26 mouse cellular contexts compared by ENCODE assay signal in the genomic region with DNA sequence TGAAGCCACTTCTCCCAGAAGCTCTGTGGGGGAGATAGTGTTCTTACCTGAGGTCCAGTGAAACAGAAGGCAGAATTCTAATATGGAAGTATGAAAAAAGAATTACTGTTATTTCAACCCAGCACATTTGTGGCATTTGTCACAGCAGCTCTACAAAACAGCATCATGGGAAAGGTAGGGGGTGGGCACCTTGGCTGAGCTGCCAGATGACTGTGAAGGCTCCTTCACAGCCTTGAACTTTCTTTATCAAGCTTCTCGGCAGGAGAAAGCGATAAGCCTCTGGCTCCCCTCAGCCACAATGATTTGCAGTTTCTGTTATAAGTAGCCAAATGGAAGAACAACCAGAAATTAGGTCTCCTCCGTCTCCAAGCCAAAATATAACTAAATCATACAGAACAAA.
A peak's percentile ranks its signal among the peaks of the same experiment; 100 is the strongest.
DNase-seq lines count a peak whose midpoint lies in the region; ATAC-seq and TF ChIP-seq lines count a peak whose summit lies in the region.
"Had no signal": no experiment of that assay in that cellular context is flagged by ENCODE, and none has a peak within 500 bp of the region (broad histone marks: within the 10 kb centered on the region; RNA-seq: fewer than 3 reads in every experiment).

No protein-coding gene starts in this region.

- peaks cover 0 to 38% of the 10 kb centered on the region in 2 experiments; a peak in 2 of 4 replicates for H3K36me3 ChIP-seq in MEL (ENCODE audit: control insufficient read depth in 1 of 2, insufficient read depth in 2 of 2, low read length in 2 of 2)
- H3K36me3 ChIP-seq: heart, embryonic 12.5 days; limb, embryonic 13.5 days; lung, embryonic 15.5 days; midbrain, embryonic 15.5 days had no signal

- H3K9me3 ChIP-seq in MEL (replicated peaks; ENCODE audit: insufficient read depth, low read length), result no peaks in the 10 kb centered on the region
- H3K9me3 ChIP-seq: forebrain, embryonic 13.5 days; limb, embryonic 13.5 days; lung, embryonic 15.5 days; midbrain, embryonic 15.5 days had no signal

- no peaks in the 10 kb centered on the region for H3K27me3 ChIP-seq in MEL (ENCODE audit: control insufficient read depth in 1 of 2, insufficient read depth in 2 of 2, low read length in 2 of 2)
- H3K27me3 ChIP-seq: forebrain, embryonic 13.5 days; heart, embryonic 12.5 days; limb, embryonic 13.5 days; lung, embryonic 15.5 days; megakaryocyte, embryonic 14.5 days; midbrain, embryonic 15.5 days had no signal

- ATAC-seq in megakaryocyte-erythroid progenitor cell, adult 5-6 weeks (replicated peaks; ENCODE audit: low FRiP score, low TSS enrichment, poor library complexity, severe bottlenecking), result peak; percentile 95
- ATAC-seq: forebrain, embryonic 13.5 days; midbrain, embryonic 15.5 days had no signal

- intact Hi-C loops in gastrocnemius, adult 2 months (cut with DNase I), result no loop called here

- peaks cover 18 to 22% of the 10 kb centered on the region in 2 experiments for H3K4me1 ChIP-seq in MEL (ENCODE audit: control insufficient read depth in 1 of 2, insufficient read depth in 2 of 2, low read length in 2 of 2)
- H3K4me1 ChIP-seq: heart, embryonic 12.5 days; lung, embryonic 15.5 days; midbrain, embryonic 15.5 days had no signal

- H3K9ac ChIP-seq in MEL (ENCODE audit: control insufficient read depth, low read depth, low read length, poor library complexity, severe bottlenecking), result peak overlapping the region; percentile 3; the same call in 1 of the 2 replicates
- H3K9ac ChIP-seq: forebrain, embryonic 13.5 days; heart, embryonic 12.5 days; hindbrain, embryonic 14.5 days; limb, embryonic 13.5 days; lung, embryonic 15.5 days; midbrain, embryonic 15.5 days had no signal

- H3K79me2 ChIP-seq in MEL (ENCODE audit: control insufficient read depth, insufficient read depth, low read length, poor library complexity), result no peaks in the 10 kb centered on the region

- TF ChIP-seq RAD21 in MEL (IDR thresholded peaks at IDR 0.05; ENCODE audit: low read depth, low read length), result no peak

- peak; percentile 1 for DNase-seq in heart, adult 11 months
- no peak for DNase-seq in heart, adult 18-20 months
- DNase-seq in MEL (ENCODE audit: low read depth, low spot score), result peak; percentile 80
- peak; percentile 26 for DNase-seq in adrenal gland, postnatal 14 days
- DNase-seq in cerebellum, postnatal 10 days, result no peak
- DNase-seq in gastrocnemius, adult 2 months, result no peak
- DNase-seq: B cell, adult 2 months; cerebellum, adult 18-20 months; cerebellum, postnatal 25 days; gastrocnemius, postnatal 14 days; heart, adult 2 months; heart, postnatal 4 days; kidney, adult 11 months; kidney, postnatal 14 days; right cerebral cortex, postnatal 4 days; thymus, postnatal 4 days had no signal

- H3K4me3 ChIP-seq in MEL (ENCODE audit: control insufficient read depth in 1 of 2, insufficient read depth in 1 of 2, low read depth in 2 of 2, low read length in 2 of 2), result peak overlapping the region in 1 of 2 experiments; percentile 13; a peak in 1 of 4 replicates
- H3K4me3 ChIP-seq in gastrocnemius, adult 2 months, result no peak overlapping the region
- H3K4me3 ChIP-seq: forebrain, embryonic 13.5 days; heart, adult 2 months; heart, embryonic 12.5 days; left cerebral cortex, adult 2 months; limb, embryonic 13.5 days; lung, embryonic 15.5 days; megakaryocyte, embryonic 14.5 days; midbrain, embryonic 15.5 days had no signal

- TF ChIP-seq CTCF in MEL (IDR thresholded peaks at IDR 0.05 in 2 of 3, conservative IDR thresholded peaks at IDR 0.05 in 1 of 3; ENCODE audit: control insufficient read depth in 1 of 3, insufficient read depth in 1 of 3, low read depth in 2 of 3, low read length in 3 of 3, poor library complexity in 1 of 3, severe bottlenecking in 1 of 3), result no peak
- no peak for TF ChIP-seq CTCF in gastrocnemius, adult 2 months (IDR thresholded peaks at IDR 0.05)

- no peak for TF ChIP-seq POLR2A in MEL (IDR thresholded peaks at IDR 0.05; ENCODE audit: control insufficient read depth in 1 of 2, insufficient read depth in 1 of 2, low read depth in 1 of 2, low read length in 2 of 2, poor library complexity in 1 of 2)

- TF ChIP-seq EP300 in MEL (IDR thresholded peaks at IDR 0.05; ENCODE audit: low read depth in 1 of 2, low read length in 2 of 2), result peak; percentile 86 to 88

- H3K27ac ChIP-seq in MEL (ENCODE audit: control insufficient read depth, low read depth, low read length), result peak overlapping the region; percentile 63
- no peak overlapping the region for H3K27ac ChIP-seq in gastrocnemius, adult 2 months
- H3K27ac ChIP-seq: forebrain, embryonic 13.5 days; heart, adult 2 months; hindbrain, embryonic 14.5 days; left cerebral cortex, adult 2 months; limb, embryonic 13.5 days; lung, embryonic 15.5 days; midbrain, embryonic 15.5 days; stomach, postnatal 0 days had no signal

TF ChIP-seq in MEL, 35 proteins besides CTCF, POLR2A, EP300 and RAD21:
- TF ChIP-seq CHD2 (IDR thresholded peaks at IDR 0.05; ENCODE audit: low read length) (peak; percentile 16; the same call in 1 of the 2 replicates), MXI1 (IDR thresholded peaks at IDR 0.05; ENCODE audit: low read depth, low read length) (no peak), MAZ (IDR thresholded peaks at IDR 0.05; ENCODE audit: low read depth, low read length) (peak; percentile 62; the same call in 1 of the 2 replicates), ZNF384 (IDR thresholded peaks at IDR 0.05; ENCODE audit: low read depth, low read length) (no peak), ETS1 (IDR thresholded peaks at IDR 0.05; ENCODE audit: low read depth, low read length) (peak; percentile 88), TBP (IDR thresholded peaks at IDR 0.05; ENCODE audit: low read depth, low read length) (0 out of 2 replicates have a peak, but pooled peaks have one; percentile 24), TCF12 (IDR thresholded peaks at IDR 0.05; ENCODE audit: low read depth, low read length) (peak; percentile 72), NRF1 (IDR thresholded peaks at IDR 0.05; ENCODE audit: insufficient read depth, low read depth, low read length, poor library complexity, severe bottlenecking) (no peak), POLR2AphosphoS2 (IDR thresholded peaks at IDR 0.05; ENCODE audit: low read length) (no peak), BHLHE40 (IDR thresholded peaks at IDR 0.05; ENCODE audit: borderline replicate concordance, low read depth, low read length) (no peak), SIN3A (IDR thresholded peaks at IDR 0.05; ENCODE audit: low read length) (peak; percentile 38; the same call in 1 of the 2 replicates), E2F4 (IDR thresholded peaks at IDR 0.05; ENCODE audit: borderline replicate concordance, low read depth, low read length) (no peak), ZC3H11A (IDR thresholded peaks at IDR 0.05; ENCODE audit: low read depth, low read length) (no peak), SMC3 (IDR thresholded peaks at IDR 0.05; ENCODE audit: low read depth, low read length) (no peak), GABPA (IDR thresholded peaks at IDR 0.05; ENCODE audit: low read depth, low read length) (peak; percentile 64), NELFE (IDR thresholded peaks at IDR 0.05; ENCODE audit: low read depth, low read length) (no peak), HCFC1 (IDR thresholded peaks at IDR 0.05; ENCODE audit: low read depth, low read length) (peak; percentile 43; the same call in 1 of the 2 replicates), RCOR1 (IDR thresholded peaks at IDR 0.05; ENCODE audit: low read depth, low read length) (peak; percentile 80), GATA1 (IDR thresholded peaks at IDR 0.05; ENCODE audit: low read depth, low read length) (peak; percentile 90), MAFK (IDR thresholded peaks at IDR 0.05; ENCODE audit: borderline replicate concordance, low read depth, low read length) (no peak), POLR2AphosphoS5 (IDR thresholded peaks at IDR 0.05; ENCODE audit: borderline replicate concordance, low read depth, low read length) (no peak)

Comparison
In these comparisons a context has a peak if more than half of its experiments do, and no peak if none do; other contexts are left out.
1. DNase-seq: peak in heart, adult 11 months (single experiment), MEL (single experiment) and adrenal gland, postnatal 14 days (single experiment); none in heart, adult 18-20 months (0 of 2), cerebellum, postnatal 10 days (0 of 2) and gastrocnemius, adult 2 months (single experiment).